Mouse (Mus musculus) CD4-positive, CD25-positive, alpha-beta regulatory T cell, adult 9 weeks (primary cell): ENCODE data around the gene Sepsecs. TPM values are rescaled to one million over a fixed set of nuclear protein-coding genes. Genes with fewer than 3 reads are reported as not detected.

Experiments used
- polyA plus RNA-seq: library from polyadenylated mRNA; unstranded; fragments of 100-300 nt; shearing (Covaris generic); gene quantifications from one replicate; pipeline ENCODE4 v1.2.1, GENCODE M21; 2017

Gene Sepsecs
- polyA plus RNA-seq = 14.1 TPM

DNA sequence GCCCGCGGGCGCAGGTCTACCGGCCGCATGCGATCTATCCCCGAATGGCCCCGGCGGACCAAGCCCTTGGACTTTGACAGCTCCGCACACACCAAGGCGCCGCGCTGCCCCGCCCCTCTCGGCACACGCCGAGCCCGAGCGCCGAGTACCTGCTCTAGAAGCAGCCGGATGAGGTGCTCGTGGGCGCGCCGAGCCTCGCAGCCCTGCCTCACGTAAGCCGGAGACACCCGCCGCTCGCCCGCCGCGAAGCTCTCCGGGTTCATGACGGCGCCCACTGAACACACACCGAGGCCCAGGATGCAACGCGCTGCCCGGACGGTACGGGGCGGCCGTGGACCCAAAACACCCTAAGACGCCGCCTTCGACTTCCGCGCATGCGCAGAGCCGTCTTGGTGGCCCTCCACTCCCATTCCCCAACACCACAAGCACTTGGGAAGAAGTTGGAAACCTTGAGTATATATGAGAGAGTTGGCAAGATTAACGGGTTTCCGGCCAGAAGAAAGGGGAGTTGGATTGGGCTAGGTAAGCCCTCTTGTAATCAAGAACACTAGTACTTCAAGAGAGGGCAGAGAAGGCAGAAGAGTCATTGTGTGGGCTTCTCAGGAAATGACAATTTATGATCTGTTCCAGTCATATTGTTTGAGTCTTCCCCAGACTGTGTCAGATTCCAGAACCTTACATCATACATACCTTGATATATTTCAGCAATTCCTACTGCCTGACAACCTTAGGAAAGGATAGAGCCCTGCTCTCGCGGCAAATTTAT, at the start of gene Sepsecs:
Gene Sepsecs (minus strand): TSS at position 283 of the 766 bp plus-strand sequence.

Other genes with a start within 250 kb of the Sepsecs start
- not detected for gene Ccdc149, start 198.2 kb downstream of the Sepsecs start, polyA plus RNA-seq
- not detected for gene Lgi2, start 103.2 kb downstream of the Sepsecs start, polyA plus RNA-seq
- 0.74 TPM for gene Pi4k2b, start 71.9 kb upstream of the Sepsecs start, polyA plus RNA-seq
- gene Zcchc4, start 105.7 kb upstream of the Sepsecs start, polyA plus RNA-seq = 25.2 TPM
- gene Anapc4, start 164.3 kb upstream of the Sepsecs start, polyA plus RNA-seq = 85.2 TPM